Mouse (Mus musculus): ENCODE measurements around the gene Pex11b.
A peak's percentile ranks its signal among the peaks of the same experiment; 100 is the strongest.

The Pex11b gene

DNA sequence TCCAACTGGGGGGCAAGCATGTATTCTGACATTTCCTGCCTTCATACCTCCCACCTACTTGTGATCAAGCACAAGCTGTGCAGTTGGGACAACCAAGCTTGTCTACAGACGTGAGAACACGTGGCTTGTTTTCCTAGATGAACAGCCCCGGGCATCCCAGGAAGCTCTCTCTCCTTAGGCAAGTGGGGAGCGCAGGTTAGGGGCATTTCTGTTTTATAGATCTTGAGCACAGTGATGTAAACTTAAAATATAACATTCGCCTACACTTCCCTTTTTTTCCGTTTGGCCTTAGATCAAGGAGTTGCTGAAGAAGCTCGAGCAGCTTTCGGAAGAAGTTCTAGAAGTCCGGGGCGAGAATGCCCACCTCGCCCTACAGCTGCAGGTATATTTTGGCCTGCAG, 53.7 kb downstream of the Pex11b start:
- no peaks in the 10 kb centered on the region for H3K36me3 ChIP-seq (ENCODE audit: insufficient read depth, low read length)
- H3K4me3 ChIP-seq (replicated peaks; ENCODE audit: low read length): peak overlapping the region; percentile 44; the same call in 1 of the 2 replicates
- TF ChIP-seq CTCF (conservative IDR thresholded peaks at IDR 0.05; ENCODE audit: low read length): no peak
- no peak for TF ChIP-seq NANOG (IDR thresholded peaks at IDR 0.05; ENCODE audit: borderline replicate concordance, low read length)
- TF ChIP-seq POU5F1 (IDR thresholded peaks at IDR 0.05; ENCODE audit: borderline replicate concordance, low read length): no peak

DNA sequence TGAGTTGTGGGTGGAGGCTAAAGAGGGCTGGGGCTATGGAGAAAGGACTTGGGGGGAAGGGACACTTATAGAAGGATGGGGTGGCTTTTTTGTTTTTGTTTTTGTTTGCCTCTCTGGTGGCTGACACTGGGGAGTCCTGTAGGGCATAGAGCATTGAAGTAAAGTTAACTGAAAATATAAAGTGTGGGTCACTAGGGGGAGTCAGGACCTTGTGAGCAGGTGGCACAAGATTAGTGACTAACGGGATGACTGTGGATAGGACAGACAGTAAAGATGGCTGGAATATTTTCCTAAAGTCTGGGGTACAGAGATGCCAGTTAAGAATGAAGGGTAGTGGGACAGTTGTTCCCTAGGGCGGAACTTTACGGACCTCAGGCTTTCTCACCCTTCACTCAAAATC, 55.1 kb downstream of the Pex11b start:
- TF ChIP-seq CTCF (conservative IDR thresholded peaks at IDR 0.05; ENCODE audit: low read length) (peak; percentile 18; the same call in 1 of the 2 replicates), NANOG (IDR thresholded peaks at IDR 0.05; ENCODE audit: borderline replicate concordance, low read length) (no peak)
- no peak overlapping the region for H3K4me3 ChIP-seq (replicated peaks; ENCODE audit: low read length)
- H3K36me3 ChIP-seq (ENCODE audit: insufficient read depth, low read length): no peaks in the 10 kb centered on the region
- H3K27me3 ChIP-seq (ENCODE audit: insufficient read depth, low read length): peaks cover 14% of the 10 kb centered on the region
- peaks cover 63% of the 10 kb centered on the region for H3K4me1 ChIP-seq (replicated peaks; ENCODE audit: low read depth, low read length)
- H3K9me3 ChIP-seq (ENCODE audit: low read length): no peaks in the 10 kb centered on the region

More for the DNA sequence above, 53.7 kb downstream of the Pex11b start:
- Histone ChIP-seq H3K27me3 (ENCODE audit: insufficient read depth, low read length) (peaks cover 29% of the 10 kb centered on the region), H3K4me1 (replicated peaks; ENCODE audit: low read depth, low read length) (peaks cover 72% of the 10 kb centered on the region), H3K9me3 (ENCODE audit: low read length) (no peaks in the 10 kb centered on the region)

DNA sequence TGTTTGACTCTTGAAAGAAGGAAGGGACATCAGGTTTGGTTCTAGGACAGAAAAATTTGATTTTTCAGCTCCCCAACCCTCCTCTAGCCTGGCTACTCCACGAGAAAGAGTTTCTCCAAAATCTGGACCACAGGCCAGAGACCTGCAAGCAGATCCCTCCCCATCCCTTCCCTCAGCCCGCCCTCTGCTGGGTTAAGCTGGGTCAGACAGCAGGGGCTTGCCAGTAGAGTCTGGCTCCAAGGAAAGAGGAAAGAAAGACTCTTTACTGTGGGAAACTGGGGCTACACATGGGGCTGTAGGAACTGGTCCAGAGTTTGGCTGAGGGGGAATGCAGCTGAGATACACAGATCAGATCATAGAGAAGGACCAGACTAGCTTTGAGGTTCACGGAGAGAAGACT, 57.3 kb downstream of the Pex11b start:
- no peaks in the 10 kb centered on the region for H3K36me3 ChIP-seq (ENCODE audit: insufficient read depth, low read length)
- H3K9me3 ChIP-seq (ENCODE audit: low read length): no peaks in the 10 kb centered on the region
- peak; percentile 31 for TF ChIP-seq CTCF (conservative IDR thresholded peaks at IDR 0.05; ENCODE audit: low read length)
- TF ChIP-seq NANOG (IDR thresholded peaks at IDR 0.05; ENCODE audit: borderline replicate concordance, low read length): no peak
- peaks cover 9% of the 10 kb centered on the region; the same call in 1 of the 2 replicates for H3K27me3 ChIP-seq (ENCODE audit: insufficient read depth, low read length)
- H3K4me3 ChIP-seq (replicated peaks; ENCODE audit: low read length): no peak overlapping the region
- peaks cover 66% of the 10 kb centered on the region for H3K4me1 ChIP-seq (replicated peaks; ENCODE audit: low read depth, low read length)

DNA sequence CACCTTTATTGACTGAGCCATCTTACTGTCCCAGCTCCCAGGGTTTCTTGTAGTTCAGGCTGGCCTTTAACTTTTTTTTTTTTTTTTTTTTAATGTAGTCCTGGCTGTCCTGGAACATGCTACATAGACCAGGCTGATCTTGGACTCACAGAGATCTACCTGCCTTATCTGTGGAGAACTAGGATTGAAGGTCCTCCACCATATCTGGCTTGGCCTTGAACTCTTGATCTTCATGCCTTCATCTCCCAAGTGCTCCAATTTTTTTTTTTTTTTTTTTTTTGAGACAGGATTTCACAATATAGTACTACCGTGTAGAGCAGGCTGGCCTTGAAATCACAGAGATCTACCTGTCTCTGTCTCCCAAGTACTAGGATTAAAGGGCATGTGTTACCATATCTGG, 58.4 kb downstream of the Pex11b start:
- Histone ChIP-seq H3K4me1 (replicated peaks; ENCODE audit: low read depth, low read length) (peaks cover 73% of the 10 kb centered on the region), H3K4me3 (replicated peaks; ENCODE audit: low read length) (peak overlapping the region; percentile 24), H3K36me3 (ENCODE audit: insufficient read depth, low read length) (no peaks in the 10 kb centered on the region), H3K9me3 (ENCODE audit: low read length) (no peaks in the 10 kb centered on the region), H3K27me3 (ENCODE audit: insufficient read depth, low read length) (peaks cover 9% of the 10 kb centered on the region; the same call in 1 of the 2 replicates)
- TF ChIP-seq POU5F1 (IDR thresholded peaks at IDR 0.05; ENCODE audit: borderline replicate concordance, low read length): no peak
- TF ChIP-seq NANOG (IDR thresholded peaks at IDR 0.05; ENCODE audit: borderline replicate concordance, low read length): no peak
- TF ChIP-seq CTCF (conservative IDR thresholded peaks at IDR 0.05; ENCODE audit: low read length): no peak

Data from E14TG2a.4 (cell line).